Mouse (Mus musculus): Measurements from ENCODE around the gene Asb8. TPM values are rescaled to one million over a fixed set of nuclear protein-coding genes. Genes with fewer than 3 reads are reported as not detected.
A peak's percentile ranks its signal among the peaks of the same experiment; 100 is the strongest.

Asb8 gene
- polyA plus RNA-seq, 1 experiment: 52.2 TPM

GRCm38 (mm10) chr15:98107703-98108296, 57.6 kb downstream of the Asb8 start:
- WGBS: 53% methylated on average over 11 of the region's 11 CpGs
- peaks cover 5% of the 10 kb centered on the region for H3K4me1 ChIP-seq (replicated peaks; ENCODE audit: control insufficient read depth, insufficient read depth, low read length)
- TF ChIP-seq CTCF (IDR thresholded peaks at IDR 0.05; ENCODE audit: borderline replicate concordance, control insufficient read depth, extremely low read depth, insufficient read depth, low read length, poor library complexity) (no peak), POLR2A (IDR thresholded peaks at IDR 0.05; ENCODE audit: control insufficient read depth, extremely low read depth, insufficient read depth, low read length, poor library complexity) (no peak)
- no peaks in the 10 kb centered on the region for H3K27me3 ChIP-seq (ENCODE audit: control insufficient read depth, insufficient read depth, low read length)
- DNase-seq: no peak
- H3K36me3 ChIP-seq (ENCODE audit: control insufficient read depth, insufficient read depth, low read length): no peaks in the 10 kb centered on the region
- no peak overlapping the region for H3K4me3 ChIP-seq (ENCODE audit: control insufficient read depth, insufficient read depth, low read length)
- no peak overlapping the region for H3K27ac ChIP-seq (ENCODE audit: control insufficient read depth, insufficient read depth, low read length)

- 95% methylated on average over 6 of the region's 6 CpGs for WGBS
- Histone ChIP-seq H3K4me3 (ENCODE audit: control insufficient read depth, insufficient read depth, low read length) (no peak overlapping the region), H3K36me3 (ENCODE audit: control insufficient read depth, insufficient read depth, low read length) (no peaks in the 10 kb centered on the region), H3K4me1 (replicated peaks; ENCODE audit: control insufficient read depth, insufficient read depth, low read length) (peaks cover 5% of the 10 kb centered on the region), H3K27ac (ENCODE audit: control insufficient read depth, insufficient read depth, low read length) (no peak overlapping the region), H3K27me3 (ENCODE audit: control insufficient read depth, insufficient read depth, low read length) (no peaks in the 10 kb centered on the region)
- no peak for TF ChIP-seq CTCF (IDR thresholded peaks at IDR 0.05; ENCODE audit: borderline replicate concordance, control insufficient read depth, extremely low read depth, insufficient read depth, low read length, poor library complexity)
- no peak for TF ChIP-seq POLR2A (IDR thresholded peaks at IDR 0.05; ENCODE audit: control insufficient read depth, extremely low read depth, insufficient read depth, low read length, poor library complexity)
- DNase-seq: no peak
Observed at GRCm38 (mm10) chr15:98107230-98107629, 58.2 kb downstream of the Asb8 start.

GRCm38 (mm10) chr15:98106506-98106905, 58.9 kb downstream of the Asb8 start:
- 82% methylated on average over 6 of the region's 6 CpGs for WGBS
- TF ChIP-seq CTCF (IDR thresholded peaks at IDR 0.05; ENCODE audit: borderline replicate concordance, control insufficient read depth, extremely low read depth, insufficient read depth, low read length, poor library complexity) (no peak), POLR2A (IDR thresholded peaks at IDR 0.05; ENCODE audit: control insufficient read depth, extremely low read depth, insufficient read depth, low read length, poor library complexity) (no peak)
- no peak overlapping the region for H3K27ac ChIP-seq (ENCODE audit: control insufficient read depth, insufficient read depth, low read length)

GRCm38 (mm10) chr15:98102401-98102800, 63.0 kb downstream of the Asb8 start:
- H3K27me3 ChIP-seq (ENCODE audit: control insufficient read depth, insufficient read depth, low read length): no peaks in the 10 kb centered on the region
- H3K4me1 ChIP-seq (replicated peaks; ENCODE audit: control insufficient read depth, insufficient read depth, low read length): no peaks in the 10 kb centered on the region
- WGBS: 97% methylated on average over 6 of the region's 6 CpGs
- no peak overlapping the region for H3K27ac ChIP-seq (ENCODE audit: control insufficient read depth, insufficient read depth, low read length)
- TF ChIP-seq POLR2A (IDR thresholded peaks at IDR 0.05; ENCODE audit: control insufficient read depth, extremely low read depth, insufficient read depth, low read length, poor library complexity): no peak
- no peak for TF ChIP-seq CTCF (IDR thresholded peaks at IDR 0.05; ENCODE audit: borderline replicate concordance, control insufficient read depth, extremely low read depth, insufficient read depth, low read length, poor library complexity)
- no peak overlapping the region for H3K4me3 ChIP-seq (ENCODE audit: control insufficient read depth, insufficient read depth, low read length)
- no peaks in the 10 kb centered on the region for H3K36me3 ChIP-seq (ENCODE audit: control insufficient read depth, insufficient read depth, low read length)
- DNase-seq: no peak

More at GRCm38 (mm10) chr15:98106506-98106905, 58.9 kb downstream of the Asb8 start:
- DNase-seq: no peak
- Histone ChIP-seq H3K4me1 (replicated peaks; ENCODE audit: control insufficient read depth, insufficient read depth, low read length) (peaks cover 5% of the 10 kb centered on the region), H3K36me3 (ENCODE audit: control insufficient read depth, insufficient read depth, low read length) (no peaks in the 10 kb centered on the region), H3K27me3 (ENCODE audit: control insufficient read depth, insufficient read depth, low read length) (no peaks in the 10 kb centered on the region), H3K4me3 (ENCODE audit: control insufficient read depth, insufficient read depth, low read length) (no peak overlapping the region)

GRCm38 (mm10) chr15:98098519-98098918, 66.9 kb downstream of the Asb8 start:
- H3K36me3 ChIP-seq (ENCODE audit: control insufficient read depth, insufficient read depth, low read length): no peaks in the 10 kb centered on the region
- H3K4me3 ChIP-seq (ENCODE audit: control insufficient read depth, insufficient read depth, low read length): no peak overlapping the region
- 91% methylated on average over 9 of the region's 9 CpGs for WGBS
- H3K4me1 ChIP-seq (replicated peaks; ENCODE audit: control insufficient read depth, insufficient read depth, low read length): no peaks in the 10 kb centered on the region
- TF ChIP-seq CTCF (IDR thresholded peaks at IDR 0.05; ENCODE audit: borderline replicate concordance, control insufficient read depth, extremely low read depth, insufficient read depth, low read length, poor library complexity) (no peak), POLR2A (IDR thresholded peaks at IDR 0.05; ENCODE audit: control insufficient read depth, extremely low read depth, insufficient read depth, low read length, poor library complexity) (no peak)
- H3K27ac ChIP-seq (ENCODE audit: control insufficient read depth, insufficient read depth, low read length): no peak overlapping the region
- no peak for DNase-seq
- H3K27me3 ChIP-seq (ENCODE audit: control insufficient read depth, insufficient read depth, low read length): no peaks in the 10 kb centered on the region

GRCm38 (mm10) chr15:98096957-98097356, 68.5 kb downstream of the Asb8 start:
- 82% methylated on average over 3 of the region's 3 CpGs for WGBS
- DNase-seq: peak; percentile 10
- no peaks in the 10 kb centered on the region for H3K27me3 ChIP-seq (ENCODE audit: control insufficient read depth, insufficient read depth, low read length)

GRCm38 (mm10) chr15:98094905-98095304, 70.5 kb downstream of the Asb8 start:
- Histone ChIP-seq H3K4me1 (replicated peaks; ENCODE audit: control insufficient read depth, insufficient read depth, low read length) (no peaks in the 10 kb centered on the region), H3K4me3 (ENCODE audit: control insufficient read depth, insufficient read depth, low read length) (no peak overlapping the region), H3K36me3 (ENCODE audit: control insufficient read depth, insufficient read depth, low read length) (no peaks in the 10 kb centered on the region), H3K27ac (ENCODE audit: control insufficient read depth, insufficient read depth, low read length) (no peak overlapping the region), H3K27me3 (ENCODE audit: control insufficient read depth, insufficient read depth, low read length) (no peaks in the 10 kb centered on the region)
- no peak for TF ChIP-seq POLR2A (IDR thresholded peaks at IDR 0.05; ENCODE audit: control insufficient read depth, extremely low read depth, insufficient read depth, low read length, poor library complexity)
- no peak for TF ChIP-seq CTCF (IDR thresholded peaks at IDR 0.05; ENCODE audit: borderline replicate concordance, control insufficient read depth, extremely low read depth, insufficient read depth, low read length, poor library complexity)
- 97% methylated on average over 12 of the region's 12 CpGs for WGBS
- DNase-seq: no peak

More at GRCm38 (mm10) chr15:98096957-98097356, 68.5 kb downstream of the Asb8 start:
- no peak overlapping the region for H3K4me3 ChIP-seq (ENCODE audit: control insufficient read depth, insufficient read depth, low read length)
- no peaks in the 10 kb centered on the region for H3K4me1 ChIP-seq (replicated peaks; ENCODE audit: control insufficient read depth, insufficient read depth, low read length)
- no peaks in the 10 kb centered on the region for H3K36me3 ChIP-seq (ENCODE audit: control insufficient read depth, insufficient read depth, low read length)
- no peak for TF ChIP-seq POLR2A (IDR thresholded peaks at IDR 0.05; ENCODE audit: control insufficient read depth, extremely low read depth, insufficient read depth, low read length, poor library complexity)
- TF ChIP-seq CTCF (IDR thresholded peaks at IDR 0.05; ENCODE audit: borderline replicate concordance, control insufficient read depth, extremely low read depth, insufficient read depth, low read length, poor library complexity): no peak
- no peak overlapping the region for H3K27ac ChIP-seq (ENCODE audit: control insufficient read depth, insufficient read depth, low read length)
